Mouse (Mus musculus): ENCODE data around the gene Spred3.

Spred3 gene

GRCm38 (mm10) chr7:29134230-29134629 is 36.0 kb downstream of the Spred3 start:
- in situ Hi-C loops (cut with MboI; ENCODE audit: low sequenced_read_pairs), result no loop called here

DNA sequence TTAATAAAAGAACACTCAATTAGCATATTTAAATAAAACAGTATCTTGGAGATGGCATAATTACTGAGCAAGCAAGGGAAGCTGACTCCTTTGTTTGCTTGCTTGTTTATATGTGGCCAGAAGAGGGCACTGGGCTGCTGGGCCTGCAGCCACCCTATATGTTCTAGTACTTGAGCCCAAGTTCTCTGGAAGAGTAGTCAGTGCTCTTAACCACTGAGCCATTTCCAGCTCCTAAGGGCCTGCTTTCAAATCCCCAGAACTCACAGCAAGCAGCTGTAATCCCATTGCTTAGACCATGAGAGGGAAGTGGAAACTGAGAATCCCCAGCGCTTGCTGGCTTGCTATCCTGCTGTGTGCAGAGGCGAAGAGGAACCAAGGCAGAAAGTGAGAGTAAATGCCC is 41.5 kb downstream of the Spred3 start:
- in situ Hi-C loops (cut with MboI; ENCODE audit: low sequenced_read_pairs), result no loop called here

- in situ Hi-C loops (cut with MboI; ENCODE audit: low sequenced_read_pairs), result no loop called here
Observed at GRCm38 (mm10) chr7:29126173-29126915, 43.9 kb downstream of the Spred3 start.

- in situ Hi-C loops (cut with MboI; ENCODE audit: low sequenced_read_pairs), result no loop called here
Observed at GRCm38 (mm10) chr7:29124970-29125369, 45.2 kb downstream of the Spred3 start, which contains the start of gene Ryr1. Ryr1 (minus strand) TSS chr7:29125179.

DNA sequence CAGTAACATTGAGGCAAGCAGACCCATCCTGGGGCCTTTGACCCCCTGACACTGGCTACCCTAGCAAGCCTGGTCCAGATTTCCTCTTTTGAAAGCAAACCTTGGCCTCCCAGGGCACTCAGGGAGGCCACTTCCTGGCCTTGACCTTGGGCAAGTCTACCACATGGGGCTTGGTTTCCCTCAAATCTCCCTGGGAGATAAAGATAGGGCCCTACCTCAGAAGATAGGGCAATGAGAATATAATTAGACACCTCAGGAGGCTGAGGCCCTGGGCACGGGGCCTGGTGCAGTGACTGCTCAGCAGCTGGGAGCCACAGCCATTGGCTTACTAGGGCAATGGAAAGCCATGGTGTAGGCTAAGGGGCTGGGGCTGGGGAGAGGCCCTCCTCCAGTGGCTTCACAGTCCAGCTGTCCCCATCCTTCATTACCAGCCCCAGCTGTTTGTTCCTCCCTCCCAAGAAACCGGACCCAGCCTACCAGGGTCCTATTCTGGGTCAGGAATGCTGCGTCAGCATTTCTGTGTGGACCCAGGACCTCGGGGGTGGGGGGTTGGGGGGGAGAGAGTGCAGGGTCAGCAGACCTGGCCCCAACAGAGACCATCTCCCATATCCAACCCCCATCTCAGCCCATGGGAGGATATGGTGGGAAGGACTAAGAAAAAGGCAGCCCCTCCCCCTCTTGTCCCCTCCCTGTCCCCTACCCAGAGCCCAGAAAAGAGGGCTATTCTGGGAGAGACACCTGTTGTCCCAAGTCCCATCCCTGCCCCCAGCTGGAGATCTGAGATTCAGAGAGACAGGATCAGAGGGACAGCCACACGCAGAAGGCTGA is 46.5 kb downstream of the Spred3 start:
- in situ Hi-C loops (cut with MboI; ENCODE audit: low sequenced_read_pairs), result no loop called here

DNA sequence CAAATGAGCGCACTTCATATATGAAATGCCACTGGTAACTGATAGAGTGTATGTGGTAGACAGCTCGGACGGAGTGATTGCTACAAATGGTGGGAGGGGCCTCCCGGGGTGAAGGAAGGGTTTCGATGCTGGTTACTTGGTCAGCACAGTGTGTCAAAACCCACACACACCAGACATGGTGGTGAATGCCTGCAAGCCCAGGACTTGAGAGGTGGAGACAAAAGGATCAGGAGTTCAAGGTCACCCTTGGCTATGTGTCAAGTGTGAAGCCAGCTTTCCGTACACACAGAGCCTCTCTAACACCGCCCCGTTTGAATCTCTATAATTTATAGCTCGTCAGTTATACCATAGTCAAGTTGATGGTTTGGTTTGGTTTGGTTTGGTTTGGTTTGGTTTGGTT is 47.4 kb downstream of the Spred3 start:
- in situ Hi-C loops (cut with MboI; ENCODE audit: low sequenced_read_pairs), result no loop called here

DNA sequence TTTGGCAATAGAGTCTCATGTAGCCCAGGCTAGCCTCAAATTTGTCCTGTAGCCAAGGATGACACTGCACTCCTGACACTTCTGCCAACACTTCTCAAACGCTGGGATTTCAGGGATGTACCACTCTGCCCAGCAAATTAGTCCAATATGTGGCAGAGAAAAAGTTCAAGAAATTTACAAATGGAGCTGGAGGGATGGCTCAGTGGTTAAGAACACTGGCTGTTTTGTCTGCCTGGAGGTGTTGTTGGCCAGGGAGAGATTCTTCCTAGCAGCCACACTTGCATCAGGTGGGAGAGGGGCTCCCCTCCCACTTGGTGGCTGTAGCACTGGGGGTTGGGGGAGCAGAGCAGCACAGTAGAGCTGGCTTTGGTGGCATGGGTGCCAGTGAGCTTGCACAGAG is 50.7 kb downstream of the Spred3 start:
- in situ Hi-C loops (cut with MboI; ENCODE audit: low sequenced_read_pairs), result no loop called here

DNA sequence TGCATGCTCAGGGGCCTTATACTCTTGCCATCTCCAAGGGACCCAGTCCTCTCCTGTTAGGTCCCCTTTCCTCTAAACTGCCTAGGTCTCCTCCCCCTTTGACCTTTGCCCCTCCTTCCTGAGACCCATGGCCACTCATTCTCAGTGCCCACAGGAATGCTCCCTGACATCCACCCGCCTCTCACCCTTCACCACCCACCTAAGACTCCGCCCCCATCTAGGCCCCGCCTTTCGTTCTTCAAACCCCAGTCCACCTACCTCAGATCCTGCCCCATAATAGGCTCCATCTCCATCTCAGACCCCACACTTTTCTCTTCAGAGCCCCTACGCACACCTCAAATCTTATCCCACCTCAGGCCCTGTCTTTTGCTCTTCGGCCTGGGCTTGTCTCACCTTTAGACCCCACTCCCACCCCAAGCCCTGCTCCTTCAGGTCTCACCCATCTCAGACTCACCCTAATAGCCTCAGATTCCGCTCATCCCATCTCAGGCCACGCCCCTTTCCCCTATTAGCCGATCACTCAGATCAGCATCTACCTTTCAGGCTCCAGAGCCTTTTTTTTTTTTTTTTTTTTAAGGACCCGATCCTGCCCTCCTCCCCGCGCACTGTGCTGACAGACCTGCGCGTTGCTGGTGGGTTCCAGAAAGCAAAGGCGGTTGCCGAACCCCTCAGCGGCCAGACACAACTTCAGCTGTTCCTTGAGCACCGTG is 51.9 kb downstream of the Spred3 start:
- in situ Hi-C loops (cut with MboI; ENCODE audit: low sequenced_read_pairs), result no loop called here

DNA sequence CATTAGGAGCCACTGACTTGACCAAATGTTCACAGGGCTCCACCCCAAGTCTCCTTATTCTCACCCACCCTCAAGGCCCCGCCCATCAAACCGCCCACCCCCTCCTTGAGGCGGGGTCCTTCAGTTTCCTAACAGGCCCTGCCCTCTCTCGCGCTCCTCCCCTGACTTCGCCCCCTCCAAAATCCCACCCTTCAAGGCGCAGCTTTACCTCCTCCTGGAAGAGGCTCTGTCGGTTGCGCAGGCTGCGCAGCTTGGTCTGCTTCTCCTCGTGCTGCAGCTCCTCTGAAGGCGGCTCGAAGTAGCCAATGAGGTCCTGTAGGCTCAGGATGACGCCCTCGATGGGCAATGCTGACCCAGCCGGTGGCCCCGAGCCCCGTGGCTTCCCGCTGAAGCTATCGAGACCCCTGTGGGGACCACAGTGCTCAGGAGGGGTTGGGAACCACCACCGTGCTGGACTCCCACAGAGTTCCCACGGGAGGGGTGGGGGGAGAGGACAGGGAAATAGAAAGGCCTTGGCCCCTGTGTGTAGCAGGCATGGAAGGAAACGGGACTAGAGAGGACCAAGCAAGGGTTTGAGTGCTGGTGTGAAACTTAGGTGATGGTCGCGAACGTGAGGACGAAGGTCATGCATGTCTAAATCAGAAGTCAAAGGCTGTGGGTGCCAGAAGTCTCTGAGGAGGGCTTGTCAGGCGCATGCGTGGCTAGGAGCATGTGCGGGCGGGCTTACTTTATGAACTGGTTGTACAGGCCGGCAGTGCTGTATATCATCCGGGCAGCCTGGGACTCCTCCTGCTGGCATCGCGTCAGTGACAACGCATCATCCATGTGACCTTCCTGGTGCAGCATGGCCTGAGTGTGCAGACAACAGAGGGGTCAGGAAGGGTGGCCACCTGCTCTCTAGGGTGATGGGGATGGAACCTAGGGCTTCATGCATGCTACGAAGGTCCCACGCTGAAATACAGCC is 60.9 kb downstream of the Spred3 start:
- in situ Hi-C loops (cut with MboI; ENCODE audit: low sequenced_read_pairs), result no loop called here

All from CH12F3 (cell line).